Mouse (Mus musculus) liver, embryonic 11.5 days (tissue): ENCODE measurements around the gene Def8. TPM values are rescaled to one million over a fixed set of nuclear protein-coding genes. Genes with fewer than 3 reads are reported as not detected.
A peak's percentile ranks its signal among the peaks of the same experiment; 100 is the strongest.
"Not testable (repeated sequence)": the region's sequence is repeated elsewhere in the genome, so short reads cannot be mapped to it uniquely, and the experiment has no call there.

ENCODE experiments used
- ATAC-seq: fragments of 200-750 bp; cut with Nextera tagmentation; replicated peaks from 2 replicates; pipeline ENCODE4 v1.8.0; 2017; ENCODE audit warnings: moderate number of reproducible peaks, mild to moderate bottlenecking, moderate TSS enrichment, moderate library complexity; ENCODE audit not compliant: low FRiP score
- DNase-seq: peaks from one replicate; pipeline ENCODE4 v3.0.0-alpha.2; 2017; ENCODE audit warnings: low spot score
- H3K27ac ChIP-seq: fragments of 300-500 bp; sonication (generic); 2 replicates; pipeline ENCODE4 v1.5.1; 2014; ENCODE audit warnings: mild to moderate bottlenecking, low read depth, low read length, control low read depth
- H3K27me3 ChIP-seq: fragments of 300-500 bp; sonication (generic); replicated peaks from 2 replicates; pipeline ENCODE4 v1.6.1; 2014; ENCODE audit warnings: low read length, mixed read lengths; ENCODE audit not compliant: control insufficient read depth, insufficient read depth
- H3K36me3 ChIP-seq: fragments of 300-500 bp; sonication (generic); 2 replicates; pipeline ENCODE4 v1.6.1; 2014; ENCODE audit warnings: mild to moderate bottlenecking, low read length, moderate library complexity, mixed read lengths; ENCODE audit not compliant: control insufficient read depth, insufficient read depth
- H3K4me1 ChIP-seq: fragments of 300-500 bp; sonication (generic); replicated peaks from 2 replicates; pipeline ENCODE4 v1.6.1; 2014; ENCODE audit warnings: low read length, mixed read lengths; ENCODE audit not compliant: control insufficient read depth, insufficient read depth
- H3K4me2 ChIP-seq: fragments of 300-500 bp; sonication (generic); 2 replicates; pipeline ENCODE4 v1.6.1; 2014; ENCODE audit warnings: mild to moderate bottlenecking, control low read depth, moderate library complexity
- H3K4me3 ChIP-seq: fragments of 300-500 bp; sonication (generic); 2 replicates; pipeline ENCODE4 v1.5.1; 2014; ENCODE audit warnings: low read depth, low read length, control low read depth
- H3K9ac ChIP-seq: fragments of 300-500 bp; sonication (generic); 2 replicates; pipeline ENCODE4 v1.6.1; 2014; ENCODE audit warnings: low read depth, low read length, control low read depth
- H3K9me3 ChIP-seq: fragments of 300-500 bp; sonication (generic); 2 replicates; pipeline ENCODE4 v1.6.1; 2016; ENCODE audit warnings: low read length, inconsistent platforms, mixed read lengths; ENCODE audit not compliant: control insufficient read depth
- WGBS: fragments of 180-500 bp; shearing (Covaris S2); extraction: QIAGEN DNeasy Blood & Tissue Kit; methylation state at CpG from one replicate; pipeline ENCODE4 v1.1.7; 2014; 5-methylcytosine and 5-hydroxymethylcytosine counted together
- polyA plus RNA-seq: library from polyadenylated mRNA; unstranded; fragments of >200 nt; fragmentation: Nextera tagmentation; extraction: Ambion mirVana; gene quantifications from 2 replicates; pipeline ENCODE4 v1.2.1, GENCODE M21; 2014

The Def8 gene
- polyA plus RNA-seq, 1 experiment from 2014 or later, result 27.0 TPM

GRCm38 (mm10) chr8:123452149-123452548 is 28.8 kb downstream of the Def8 start:
- Histone ChIP-seq H3K27me3 (no peaks in the 10 kb centered on the region), H3K4me2 (no peak overlapping the region), H3K4me1 (peaks cover 16% of the 10 kb centered on the region), H3K27ac (no peak overlapping the region), H3K9me3 (no peaks in the 10 kb centered on the region), H3K4me3 (no peak overlapping the region), H3K36me3 (peaks cover 25% of the 10 kb centered on the region), H3K9ac (no peak overlapping the region)
- WGBS, result 50% methylated on average over 4 of the region's 4 CpGs
- no peak for DNase-seq
- no peak for ATAC-seq

GRCm38 (mm10) chr8:123453291-123453690 is 30.0 kb downstream of the Def8 start:
- Histone ChIP-seq H3K9ac (no peak overlapping the region), H3K36me3 (peaks cover 32% of the 10 kb centered on the region), H3K27ac (no peak overlapping the region), H3K4me2 (no peak overlapping the region), H3K4me3 (no peak overlapping the region), H3K9me3 (no peaks in the 10 kb centered on the region), H3K4me1 (peaks cover 16% of the 10 kb centered on the region), H3K27me3 (no peaks in the 10 kb centered on the region)
- ATAC-seq (no peak), DNase-seq (no peak)
- WGBS, result 78% methylated on average over 7 of the region's 7 CpGs

GRCm38 (mm10) chr8:123453951-123454350 is 30.6 kb downstream of the Def8 start:
- Histone ChIP-seq H3K9ac (no peak overlapping the region), H3K4me3 (no peak overlapping the region), H3K4me2 (no peak overlapping the region), H3K27me3 (no peaks in the 10 kb centered on the region), H3K9me3 (no peaks in the 10 kb centered on the region), H3K4me1 (peaks cover 16% of the 10 kb centered on the region), H3K27ac (no peak overlapping the region), H3K36me3 (peaks cover 38% of the 10 kb centered on the region)
- no peak for ATAC-seq
- no peak for DNase-seq
- WGBS, result 81% methylated on average over 5 of the region's 5 CpGs

GRCm38 (mm10) chr8:123454559-123454958 is 31.2 kb downstream of the Def8 start:
- Histone ChIP-seq H3K4me3 (no peak overlapping the region), H3K9me3 (no peaks in the 10 kb centered on the region), H3K27ac (no peak overlapping the region), H3K36me3 (peaks cover 41% of the 10 kb centered on the region), H3K4me1 (peaks cover 16% of the 10 kb centered on the region), H3K4me2 (no peak overlapping the region), H3K9ac (no peak overlapping the region), H3K27me3 (no peaks in the 10 kb centered on the region)
- no peak for DNase-seq
- ATAC-seq, result no peak
- 65% methylated on average over 6 of the region's 6 CpGs for WGBS

GRCm38 (mm10) chr8:123463651-123464050 is 40.3 kb downstream of the Def8 start:
- Histone ChIP-seq H3K4me3 (no peak overlapping the region), H3K9ac (no peak overlapping the region), H3K9me3 (no peaks in the 10 kb centered on the region), H3K4me1 (no peaks in the 10 kb centered on the region), H3K4me2 (no peak overlapping the region), H3K36me3 (peaks cover 11% of the 10 kb centered on the region), H3K27me3 (no peaks in the 10 kb centered on the region), H3K27ac (no peak overlapping the region)
- DNase-seq, result no peak
- ATAC-seq, result no peak
- 80% methylated on average over 4 of the region's 4 CpGs for WGBS

- Histone ChIP-seq H3K27ac (no peak overlapping the region), H3K4me2 (no peak overlapping the region), H3K4me1 (no peaks in the 10 kb centered on the region), H3K27me3 (no peaks in the 10 kb centered on the region), H3K9me3 (no peaks in the 10 kb centered on the region), H3K36me3 (no peaks in the 10 kb centered on the region; the same call in 1 of the 2 replicates), H3K4me3 (no peak overlapping the region), H3K9ac (no peak overlapping the region)
- 64% methylated on average over 3 of the region's 3 CpGs for WGBS
- no peak for ATAC-seq
- DNase-seq, result no peak
These were observed 44.1 kb downstream of the Def8 start for GRCm38 (mm10) chr8:123467476-123467875.

GRCm38 (mm10) chr8:123472991-123473390 is 49.7 kb downstream of the Def8 start:
- H3K27ac ChIP-seq, H3K9ac ChIP-seq, H3K36me3 ChIP-seq, H3K9me3 ChIP-seq, DNase-seq, ATAC-seq, H3K4me3 ChIP-seq, H3K27me3 ChIP-seq, H3K4me2 ChIP-seq, H3K4me1 ChIP-seq: not testable (repeated sequence)
- 62% methylated on average over 6 of the region's 6 CpGs for WGBS

- H3K36me3 ChIP-seq, H3K27me3 ChIP-seq, H3K4me2 ChIP-seq, H3K9me3 ChIP-seq, DNase-seq, H3K27ac ChIP-seq, H3K4me3 ChIP-seq, ATAC-seq: not testable (repeated sequence)
- H3K9ac ChIP-seq, result 0 out of 2 replicates have a peak overlapping the region, but pooled peaks have one; percentile 12
- WGBS, result 52% methylated on average over 5 of the region's 5 CpGs
- H3K4me1 ChIP-seq, result peaks cover 19% of the 10 kb centered on the region
These were observed 51.2 kb downstream of the Def8 start for GRCm38 (mm10) chr8:123474549-123474948.

- ATAC-seq, result peak; percentile 45
- no peak for DNase-seq
- Histone ChIP-seq H3K36me3 (peaks cover 3% of the 10 kb centered on the region; the same call in 1 of the 2 replicates), H3K9ac (peak overlapping the region; percentile 90), H3K4me2 (peak overlapping the region; percentile 97), H3K27ac (peak overlapping the region; percentile 95), H3K9me3 (no peaks in the 10 kb centered on the region), H3K4me1 (peaks cover 19% of the 10 kb centered on the region), H3K4me3 (peak overlapping the region; percentile 85), H3K27me3 (no peaks in the 10 kb centered on the region)
- 9% methylated on average over 34 of the region's 34 CpGs for WGBS
These were observed 53.8 kb downstream of the Def8 start for GRCm38 (mm10) chr8:123476911-123477736.
